Mouse (Mus musculus) frontal cortex, postnatal 14 days (tissue): ENCODE measurements around the gene Ehmt2.
"Not testable (repeated sequence)": the region's sequence is repeated elsewhere in the genome, so short reads cannot be mapped to it uniquely, and the experiment has no call there.

ENCODE experiments used
- DNase-seq, 2 experiments: peaks; one replicate each; pipeline ENCODE4 v3.0.0; 2022; ENCODE audit warnings: low spot score in 2 of 2

Gene Ehmt2

GRCm38 (mm10) chr17:34953258-34953657 is 55.0 kb downstream of the Ehmt2 start:
- no peak for DNase-seq

GRCm38 (mm10) chr17:34953904-34954303 is 55.6 kb downstream of the Ehmt2 start:
- no peak for DNase-seq

GRCm38 (mm10) chr17:34954831-34955230 is 56.6 kb downstream of the Ehmt2 start:
- DNase-seq, result no peak

- DNase-seq, result no peak
These were observed 57.6 kb downstream of the Ehmt2 start for GRCm38 (mm10) chr17:34955884-34956283.

GRCm38 (mm10) chr17:34956340-34956739 is 58.1 kb downstream of the Ehmt2 start:
- DNase-seq, result no peak

- not testable (repeated sequence) for DNase-seq
These were observed 59.0 kb downstream of the Ehmt2 start for GRCm38 (mm10) chr17:34957291-34957690.

GRCm38 (mm10) chr17:34957966-34958365 is 59.7 kb downstream of the Ehmt2 start:
- DNase-seq, result not testable (repeated sequence)

- not testable (repeated sequence) for DNase-seq
These were observed 60.5 kb downstream of the Ehmt2 start for GRCm38 (mm10) chr17:34958734-34959129.

GRCm38 (mm10) chr17:34959130-34959778 is 61.0 kb downstream of the Ehmt2 start, which contains the start of gene Hspa1b:
Gene Hspa1b (minus strand): TSS chr17:34959238.
- DNase-seq, result peak; percentile 68 to 71

GRCm38 (mm10) chr17:34959881-34960515 is 61.7 kb downstream of the Ehmt2 start:
- no peak for DNase-seq

- no peak for DNase-seq
These were observed 62.6 kb downstream of the Ehmt2 start for GRCm38 (mm10) chr17:34960702-34961493.

- no peak for DNase-seq
These were observed 63.9 kb downstream of the Ehmt2 start for GRCm38 (mm10) chr17:34962125-34962524.

GRCm38 (mm10) chr17:34962841-34963240 is 64.6 kb downstream of the Ehmt2 start:
- DNase-seq, result no peak
